Mouse (Mus musculus) liver, embryonic 14.5 days (tissue): ENCODE measurements around the gene Tchp. TPM values are rescaled to one million over a fixed set of nuclear protein-coding genes. Genes with fewer than 3 reads are reported as not detected.

Source experiments
- ATAC-seq: fragments of 200-750 bp; cut with Nextera tagmentation; 2 replicates; pipeline ENCODE4 v1.8.0; 2017; ENCODE audit warnings: moderate number of reproducible peaks, mild to moderate bottlenecking, moderate library complexity; ENCODE audit not compliant: insufficient read depth
- DNase-seq, 3 experiments: peaks; one replicate each; pipeline ENCODE4 v3.0.0-alpha.2; 2012 to 2013; ENCODE audit warnings: low read depth in 3 of 3, low spot score in 3 of 3
- H3K27ac ChIP-seq: fragments of 300-500 bp; sonication (generic); 2 replicates; pipeline ENCODE4 v1.5.1; 2014; ENCODE audit warnings: moderate library complexity, mild to moderate bottlenecking, control low read depth, inconsistent platforms
- H3K27me3 ChIP-seq: fragments of 300-500 bp; sonication (generic); 2 replicates; pipeline ENCODE4 v1.6.1; 2014; ENCODE audit warnings: mild to moderate bottlenecking, low read length, moderate library complexity; ENCODE audit not compliant: control insufficient read depth, insufficient read depth
- H3K36me3 ChIP-seq: fragments of 300-500 bp; sonication (generic); replicated peaks from 2 replicates; pipeline ENCODE4 v1.6.1; 2014; ENCODE audit warnings: low read depth; ENCODE audit not compliant: control insufficient read depth, insufficient read depth
- H3K4me1 ChIP-seq, 2 experiments: fragments of 200-500 bp in 1 of 2; fragments of 300-500 bp in 1 of 2; sonication (generic) in 1 of 2; replicated peaks; 2 replicates each; pipeline ENCODE4 v1.6.1; 2012 to 2014; ENCODE audit warnings: antibody characterized with exemption in 1 of 2, inconsistent platforms in 1 of 2, low read length in 1 of 2; ENCODE audit not compliant: control insufficient read depth in 2 of 2, insufficient read depth in 2 of 2
- H3K4me2 ChIP-seq: fragments of 300-500 bp; sonication (generic); 2 replicates; pipeline ENCODE4 v1.6.1; 2014; ENCODE audit warnings: low read depth, mild to moderate bottlenecking, control low read depth, moderate library complexity
- H3K4me3 ChIP-seq, 2 experiments: fragments of 200-500 bp in 1 of 2; fragments of 300-500 bp in 1 of 2; sonication (generic) in 1 of 2; 2 replicates each; pipeline ENCODE4 v1.5.1; 2012 to 2014; ENCODE audit warnings: low read depth in 2 of 2, low read length in 2 of 2, mild to moderate bottlenecking in 2 of 2, control low read depth in 1 of 2, inconsistent platforms in 1 of 2, moderate library complexity in 1 of 2; ENCODE audit not compliant: insufficient read depth in 1 of 2
- H3K9ac ChIP-seq: fragments of 300-500 bp; sonication (generic); replicated peaks from 2 replicates; pipeline ENCODE4 v1.6.1; 2014; ENCODE audit warnings: mild to moderate bottlenecking, control low read depth, moderate library complexity
- H3K9me3 ChIP-seq: fragments of 300-500 bp; sonication (generic); 2 replicates; pipeline ENCODE4 v1.6.1; 2016; ENCODE audit warnings: low read length, mixed read lengths; ENCODE audit not compliant: control insufficient read depth
- CTCF ChIP-seq: IDR thresholded peaks from 2 replicates; pipeline ENCODE4 v1.5.1; 2016; ENCODE audit warnings: antibody characterized with exemption, low read depth, control low read depth
- EP300 ChIP-seq: IDR thresholded peaks from 2 replicates; pipeline ENCODE4 v1.6.1; 2016; ENCODE audit warnings: antibody characterized with exemption, low read depth
- WGBS: fragments of 180-500 bp; shearing (Covaris S2); extraction: QIAGEN DNeasy Blood & Tissue Kit; methylation state at CpG from one replicate; pipeline ENCODE4 v1.1.7; 2014; ENCODE audit not compliant: insufficient replicate concordance; 5-methylcytosine and 5-hydroxymethylcytosine counted together
- polyA plus RNA-seq, 2 experiments: library from polyadenylated mRNA; depleted of rRNA in 1 of 2; stranded (reverse) in 1 of 2; unstranded in 1 of 2; fragments of >200 nt; fragmentation: Nextera tagmentation in 1 of 2; extraction: Ambion mirVana in 1 of 2; gene quantifications; 2 replicates each; pipeline versions ENCODE4 v1.2.1 to v1.2.3; 2012 to 2014

Gene Tchp
- polyA plus RNA-seq, 2 experiments: 2.2 to 7.8 TPM

- Histone ChIP-seq H3K4me2 (no peak overlapping the region), H3K27ac (no peak overlapping the region), H3K27me3 (no peaks in the 10 kb centered on the region), H3K4me1 (peaks cover 12 to 15% of the 10 kb centered on the region in 2 experiments), H3K9ac (no peak overlapping the region), H3K9me3 (no peaks in the 10 kb centered on the region), H3K36me3 (no peaks in the 10 kb centered on the region), H3K4me3 (no peak overlapping the region)
- ATAC-seq (no peak), DNase-seq (no peak)
- no peak for TF ChIP-seq EP300
- TF ChIP-seq CTCF: no peak
Measured at GRCm38 (mm10) chr5:114687901-114688300, 19.7 kb upstream of the Tchp start.

DNA sequence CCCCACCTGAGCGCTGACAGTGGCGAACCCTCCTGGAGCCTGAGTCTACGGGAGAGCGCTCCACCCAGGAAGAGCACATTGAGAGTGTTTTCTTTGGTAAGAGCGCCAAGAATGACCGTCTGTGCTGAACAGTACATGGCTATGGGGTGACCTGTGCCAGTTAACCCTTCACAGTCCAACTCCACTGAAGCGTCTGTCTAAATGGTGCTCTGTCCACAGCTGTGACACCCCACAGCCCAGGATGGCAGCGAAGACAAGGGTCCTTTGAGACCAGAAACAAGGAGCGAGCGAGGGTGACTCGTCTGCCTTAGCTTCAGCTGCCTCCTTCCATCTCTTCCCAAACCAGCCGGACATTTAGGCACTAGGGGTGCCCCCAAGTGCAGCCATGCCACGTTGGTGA is 18.9 kb upstream of the Tchp start:
- no peaks in the 10 kb centered on the region for H3K36me3 ChIP-seq
- no peak overlapping the region for H3K4me3 ChIP-seq
- WGBS: 82% methylated on average over 13 of the region's 13 CpGs
- no peak overlapping the region for H3K9ac ChIP-seq
- DNase-seq (no peak), ATAC-seq (no peak)
- peaks cover 12 to 15% of the 10 kb centered on the region in 2 experiments for H3K4me1 ChIP-seq
- H3K9me3 ChIP-seq: no peaks in the 10 kb centered on the region
- no peak overlapping the region for H3K4me2 ChIP-seq
- TF ChIP-seq EP300: no peak
- H3K27ac ChIP-seq: no peak overlapping the region
- H3K27me3 ChIP-seq: no peaks in the 10 kb centered on the region

DNA sequence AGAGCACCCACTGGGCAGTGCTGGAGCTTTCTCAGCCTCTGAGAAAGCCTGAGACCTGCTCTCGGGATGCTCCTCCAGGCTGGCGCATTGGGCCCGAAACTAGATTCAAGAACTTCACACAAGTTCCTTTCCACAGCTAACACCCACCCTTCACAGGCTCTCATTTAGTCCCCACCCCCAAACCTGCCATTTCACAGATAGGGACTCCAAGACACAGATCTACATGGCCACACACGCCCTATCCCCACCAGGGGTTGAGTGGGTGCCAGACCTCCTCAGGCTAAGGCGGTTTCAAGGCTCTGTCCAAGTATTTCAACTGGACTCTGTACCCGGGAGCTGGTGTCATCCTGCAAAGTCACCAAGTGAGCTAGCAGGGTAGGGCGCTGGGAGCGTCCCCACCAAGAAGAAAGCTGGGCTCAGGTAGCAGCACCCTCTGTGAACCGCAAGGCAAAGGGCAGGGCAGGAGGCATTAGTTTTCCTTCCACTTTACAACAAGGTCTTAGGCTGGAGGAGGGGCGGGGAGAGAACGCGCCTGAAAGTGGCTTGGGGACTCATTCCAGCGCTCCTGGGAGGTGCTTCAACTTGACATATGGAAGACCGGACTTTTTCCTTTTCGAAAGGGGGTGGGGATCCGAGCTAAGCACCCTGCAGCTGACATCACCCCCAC is 17.7 kb upstream of the Tchp start:
- ATAC-seq: no peak

GRCm38 (mm10) chr5:114690633-114691567 is 16.7 kb upstream of the Tchp start, which contains the start of gene Gltp:
TSS of gene Gltp (minus strand) at chr5:114690984.
- peaks cover 12 to 15% of the 10 kb centered on the region in 2 experiments for H3K4me1 ChIP-seq
- DNase-seq (peak; percentile 87 to 88 (median 88)), ATAC-seq (peak; percentile 95)
- peak within 1 kb of the TSS; percentile 82 for H3K9ac ChIP-seq
- TF ChIP-seq EP300: no peak
- 0 out of 2 replicates have a peak, but pooled peaks have one; percentile 1 for TF ChIP-seq CTCF
- no peaks in the 10 kb centered on the region for H3K27me3 ChIP-seq
- H3K27ac ChIP-seq: peak within 1 kb of the TSS; percentile 4; the same call in 1 of the 2 replicates
- 4% methylated on average over 75 of the region's 75 CpGs for WGBS
- H3K4me3 ChIP-seq: peak within 1 kb of the TSS; percentile 73 to 78
- peak within 1 kb of the TSS; percentile 92 for H3K4me2 ChIP-seq
- H3K9me3 ChIP-seq: no peaks in the 10 kb centered on the region
- H3K36me3 ChIP-seq: no peaks in the 10 kb centered on the region

More for the DNA sequence above, 17.7 kb upstream of the Tchp start:
- Histone ChIP-seq H3K9ac (peak overlapping the region; percentile 82), H3K9me3 (no peaks in the 10 kb centered on the region), H3K27me3 (no peaks in the 10 kb centered on the region), H3K4me3 (peak overlapping the region; percentile 73 to 78), H3K4me2 (peak overlapping the region; percentile 92), H3K27ac (no peak overlapping the region), H3K4me1 (peaks cover 12 to 15% of the 10 kb centered on the region in 2 experiments), H3K36me3 (no peaks in the 10 kb centered on the region)
- WGBS: 19% methylated on average over 16 of the region's 16 CpGs
- no peak for DNase-seq
- TF ChIP-seq EP300: no peak
- no peak for TF ChIP-seq CTCF

- 58% methylated on average over 5 of the region's 5 CpGs for WGBS
- no peaks in the 10 kb centered on the region for H3K36me3 ChIP-seq
- H3K4me2 ChIP-seq: no peak overlapping the region
- H3K4me3 ChIP-seq: no peak overlapping the region
- H3K27ac ChIP-seq: no peak overlapping the region
- H3K9me3 ChIP-seq: no peaks in the 10 kb centered on the region
- H3K9ac ChIP-seq: no peak overlapping the region
- no peaks in the 10 kb centered on the region for H3K27me3 ChIP-seq
- TF ChIP-seq CTCF: no peak
- H3K4me1 ChIP-seq: peaks cover 4 to 6% of the 10 kb centered on the region in 2 experiments
- DNase-seq (no peak), ATAC-seq (no peak)
Measured at GRCm38 (mm10) chr5:114695775-114696174, 11.8 kb upstream of the Tchp start.
